Mouse (Mus musculus): ENCODE measurements at regions not wholly inside any gene's neighbourhood (a gene's known extent, or its start where the extent isn't known, plus 50 kb on each side); places are given as distances from the start of the nearest gene placed in this dataset.

DNA sequence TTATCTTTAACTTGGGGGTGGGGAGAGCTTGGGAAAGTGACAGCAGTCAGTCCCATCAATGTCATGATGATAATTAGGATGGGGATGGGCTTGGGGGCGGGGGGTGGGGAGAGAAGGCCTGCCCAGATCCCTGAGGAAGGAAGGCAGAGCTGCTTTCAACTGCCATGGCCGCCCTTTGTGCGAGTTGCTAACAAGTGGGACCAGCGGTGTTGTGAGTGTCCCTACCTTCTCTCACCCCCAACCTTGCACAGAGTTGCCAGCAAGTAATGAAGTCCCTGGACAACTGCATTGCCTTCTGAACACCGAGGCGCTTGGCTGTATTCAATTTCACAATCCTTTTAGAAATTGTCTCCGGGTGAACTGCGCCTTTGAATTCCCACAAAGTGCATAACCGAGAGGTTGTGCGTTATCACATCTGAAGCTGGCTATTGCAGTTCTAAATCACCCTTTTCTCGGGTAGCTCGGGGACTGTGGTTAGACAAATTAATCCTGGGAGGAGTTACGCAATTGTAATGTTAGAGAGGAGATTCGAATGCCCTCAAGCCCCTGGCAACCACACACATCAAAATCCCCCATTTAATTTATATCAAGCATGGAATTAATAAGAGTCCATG is 257.9 kb upstream of the Daam1 start:
- DNase-seq (ENCODE audit: low spot score) = no peak

- DNase-seq (ENCODE audit: low spot score) = no peak
Observed at GRCm38 (mm10) chr12:71573456-71573855, 257.4 kb upstream of the Daam1 start.

DNA sequence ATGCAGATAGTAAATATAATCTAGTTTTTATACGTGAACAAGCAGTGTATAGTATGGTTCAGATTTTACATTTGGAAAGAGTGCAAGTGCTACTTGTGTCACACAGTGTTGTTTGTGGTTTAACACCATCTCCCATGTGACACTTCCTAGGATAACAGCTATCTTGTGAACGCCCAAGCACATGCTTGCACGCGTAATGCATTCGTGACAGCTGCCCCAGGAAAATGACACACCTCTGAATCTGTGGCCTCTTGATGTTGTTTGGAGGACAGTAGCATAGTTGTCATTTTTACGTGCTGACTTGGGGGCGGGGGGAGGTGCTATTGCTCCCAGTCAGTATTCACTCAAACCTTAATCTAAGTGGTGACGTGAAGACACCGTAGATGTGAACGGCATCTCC is 256.2 kb upstream of the Daam1 start:
- DNase-seq (ENCODE audit: low spot score) = no peak

- no peak for DNase-seq (ENCODE audit: low spot score)
Observed at GRCm38 (mm10) chr12:71577349-71577748, 253.5 kb upstream of the Daam1 start.

GRCm38 (mm10) chr12:71578006-71578405 is 252.9 kb upstream of the Daam1 start:
- no peak for DNase-seq (ENCODE audit: low spot score)

DNA sequence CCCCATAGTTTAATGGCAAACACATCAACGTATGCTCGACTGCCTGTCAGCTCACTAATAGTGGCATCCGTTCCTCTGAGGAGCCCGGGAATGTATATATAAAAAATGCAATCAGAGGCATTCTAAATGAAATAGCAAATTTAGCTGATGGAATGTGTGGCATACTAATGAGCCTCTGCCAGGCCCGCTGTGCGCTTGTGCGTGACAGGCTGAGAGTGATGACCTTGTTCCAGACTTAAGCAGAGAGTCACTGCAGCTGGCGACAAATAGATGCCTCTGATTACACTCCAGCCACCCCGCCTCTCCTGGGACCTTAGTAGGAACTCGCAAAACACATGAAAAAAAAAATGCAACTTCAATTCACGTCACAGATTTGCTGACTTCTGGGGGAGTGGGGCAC is 252.0 kb upstream of the Daam1 start:
- DNase-seq (ENCODE audit: low spot score) = no peak

GRCm38 (mm10) chr12:71580532-71581290 is 250.2 kb upstream of the Daam1 start:
- no peak for DNase-seq (ENCODE audit: low spot score)

DNA sequence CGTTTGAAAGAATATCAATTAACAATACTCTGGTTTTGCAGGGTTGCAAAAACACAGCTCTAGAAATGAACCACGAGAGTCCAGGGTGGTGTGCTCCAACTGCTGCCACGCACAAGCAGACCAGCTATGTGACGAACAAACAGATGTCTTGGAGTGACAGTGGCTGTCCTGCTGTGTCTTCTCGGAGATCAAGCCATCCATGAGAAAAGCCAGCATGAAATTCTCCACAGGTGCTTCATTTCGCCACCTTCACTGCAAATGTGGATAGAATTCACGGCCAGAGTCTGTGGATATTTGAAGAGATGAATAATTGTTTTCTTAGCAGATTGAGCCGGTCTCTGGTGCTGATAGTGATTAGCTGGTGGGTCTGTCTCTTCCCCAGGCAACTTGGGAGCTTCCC is 246.3 kb upstream of the Daam1 start:
- DNase-seq (ENCODE audit: low spot score) = no peak

DNA sequence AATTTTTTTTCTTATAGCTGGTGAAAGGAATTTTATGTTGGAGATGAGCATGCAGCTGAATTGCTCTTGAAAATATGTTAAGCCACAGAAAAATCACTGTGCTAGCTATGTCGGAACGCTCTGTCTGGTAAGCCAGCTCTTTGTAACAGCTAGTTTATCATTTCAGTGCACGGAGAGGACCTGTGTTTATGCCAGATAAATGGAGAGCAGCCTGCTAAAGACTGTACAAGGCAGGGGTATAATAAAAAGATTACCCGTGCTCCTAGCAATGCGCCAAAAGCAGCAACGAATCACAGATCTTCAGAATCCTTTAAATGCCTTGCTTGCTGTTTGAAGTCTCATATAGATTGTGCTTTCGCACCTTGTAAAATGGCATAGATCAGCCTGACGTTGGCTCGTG is 232.2 kb upstream of the Daam1 start:
- no peak for DNase-seq (ENCODE audit: low spot score)

DNA sequence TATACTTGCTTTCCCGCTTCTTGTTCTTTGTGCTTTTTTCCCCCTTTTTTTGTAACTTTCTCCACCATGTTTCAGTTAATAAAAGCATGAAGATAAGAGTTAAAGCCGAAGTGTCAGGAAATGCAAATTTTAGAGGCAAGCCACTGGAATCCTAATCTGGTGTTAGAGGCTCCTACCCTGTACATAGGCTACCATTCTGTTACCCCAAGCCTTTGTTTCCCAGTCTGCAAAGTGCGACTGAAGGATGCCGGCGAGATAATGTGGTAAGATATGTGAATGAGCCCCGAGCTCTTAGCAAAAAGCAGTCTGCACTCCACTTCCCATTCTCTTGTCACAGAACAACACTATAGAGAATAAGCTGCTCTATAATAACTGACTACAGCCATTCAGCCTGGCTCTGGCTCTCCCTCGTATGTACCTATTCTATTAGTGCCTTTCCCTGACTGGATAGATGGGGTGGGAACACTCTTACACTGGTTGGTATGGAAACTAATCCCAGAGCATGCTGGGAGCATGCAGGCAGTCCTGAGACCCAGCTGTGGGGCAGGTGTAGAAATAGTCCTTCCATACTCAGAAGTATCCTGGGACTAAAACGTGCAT is 229.7 kb upstream of the Daam1 start:
- DNase-seq (ENCODE audit: low spot score) = no peak

GRCm38 (mm10) chr12:71603136-71603535 is 227.7 kb upstream of the Daam1 start:
- no peak for DNase-seq (ENCODE audit: low spot score)

DNA sequence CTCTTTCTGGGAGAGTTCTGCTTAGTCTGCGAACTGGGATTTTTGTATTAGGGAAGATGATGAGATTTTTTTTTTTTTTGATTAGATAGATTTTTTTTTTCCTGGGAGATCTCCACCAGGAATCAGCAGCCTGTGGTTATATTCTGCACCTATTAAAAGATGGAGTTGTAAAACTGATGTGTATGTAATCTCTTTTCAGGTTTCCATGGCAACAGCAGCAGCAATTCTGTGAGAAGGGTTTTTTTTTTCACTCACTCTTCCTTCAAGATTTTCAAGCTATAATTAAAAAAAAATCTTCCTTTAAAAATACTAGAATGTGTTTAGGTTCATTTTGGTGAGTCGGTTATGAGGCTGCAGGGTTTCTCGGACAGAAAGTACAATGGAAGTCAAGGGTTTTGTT is 224.5 kb upstream of the Daam1 start:
- no peak for DNase-seq (ENCODE audit: low spot score)

DNA sequence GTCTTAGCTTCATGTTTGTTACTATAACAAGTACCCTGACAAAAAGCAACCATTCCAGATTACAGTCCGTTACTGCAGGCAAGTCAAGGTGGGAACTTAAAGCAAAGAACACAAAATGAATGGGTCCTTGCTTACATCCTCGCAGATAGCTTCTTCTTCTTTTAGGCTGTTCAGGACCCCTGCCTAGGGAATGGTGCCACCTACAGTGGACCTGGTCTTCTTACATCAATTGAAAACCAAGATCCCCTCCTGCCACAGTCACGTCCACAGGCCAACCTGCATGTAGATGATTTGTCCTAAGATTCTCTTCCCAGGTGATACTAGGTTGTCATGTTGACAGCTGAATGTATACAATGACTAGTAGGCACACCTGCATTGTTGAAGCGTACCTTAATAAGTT is 222.9 kb upstream of the Daam1 start:
- DNase-seq (ENCODE audit: low spot score) = no peak

GRCm38 (mm10) chr12:71613326-71613725 is 217.6 kb upstream of the Daam1 start:
- DNase-seq (ENCODE audit: low spot score) = no peak

GRCm38 (mm10) chr12:71614945-71615344 is 215.9 kb upstream of the Daam1 start:
- DNase-seq (ENCODE audit: low spot score) = no peak

DNA sequence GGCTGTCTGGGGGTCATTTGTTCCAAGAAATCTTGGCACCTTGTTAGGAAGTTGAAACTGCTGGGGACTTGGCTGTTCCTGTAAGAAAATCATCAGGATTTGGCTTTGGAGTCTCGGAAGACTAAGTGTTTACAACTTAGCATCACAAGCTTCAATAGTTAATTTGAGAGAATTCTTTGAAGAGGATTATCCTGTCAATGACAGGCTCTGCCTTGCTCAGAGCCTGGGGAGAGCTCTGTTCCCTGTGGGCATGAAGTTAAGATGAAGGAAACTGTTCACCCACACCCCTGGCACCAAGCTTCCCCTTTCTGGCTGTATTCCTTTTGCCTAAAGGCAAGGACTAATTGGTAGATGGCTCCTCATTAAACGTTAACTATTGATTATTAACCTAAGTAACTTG is 215.5 kb upstream of the Daam1 start:
- no peak for DNase-seq (ENCODE audit: low spot score)

- no peak for DNase-seq (ENCODE audit: low spot score)
Observed at GRCm38 (mm10) chr12:71616121-71616520, 214.8 kb upstream of the Daam1 start.

GRCm38 (mm10) chr12:71618466-71618865 is 212.4 kb upstream of the Daam1 start:
- DNase-seq (ENCODE audit: low spot score) = no peak

- no peak for DNase-seq (ENCODE audit: low spot score)
Observed at GRCm38 (mm10) chr12:71618956-71619355, 211.9 kb upstream of the Daam1 start.

- DNase-seq (ENCODE audit: low spot score) = no peak
Observed at GRCm38 (mm10) chr12:71619561-71619960, 211.3 kb upstream of the Daam1 start.

DNA sequence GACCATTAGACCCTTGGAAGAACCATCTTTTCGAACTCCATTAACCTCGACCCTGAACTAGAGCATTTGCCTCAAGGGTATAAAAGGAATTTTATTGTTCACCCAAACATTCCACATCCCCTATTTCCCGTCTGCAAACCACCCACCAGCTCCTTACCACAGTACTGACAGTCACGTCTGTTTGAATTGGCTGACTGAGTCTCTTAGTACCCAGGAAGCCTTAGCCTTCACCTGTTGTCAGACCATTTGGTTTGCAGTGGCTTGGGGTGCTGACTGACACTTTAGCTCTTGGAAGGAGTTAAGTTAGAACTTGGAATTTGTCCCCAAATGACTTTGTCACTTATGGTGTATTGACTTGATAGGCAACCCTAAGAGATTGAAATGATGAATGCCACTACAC is 209.3 kb upstream of the Daam1 start:
- no peak for DNase-seq (ENCODE audit: low spot score)

- no peak for DNase-seq (ENCODE audit: low spot score)
Observed at GRCm38 (mm10) chr12:71622761-71623160, 208.1 kb upstream of the Daam1 start.

- no peak for DNase-seq (ENCODE audit: low spot score)
Observed at GRCm38 (mm10) chr12:71623271-71623670, 207.6 kb upstream of the Daam1 start.

- DNase-seq (ENCODE audit: low spot score) = no peak
Observed at GRCm38 (mm10) chr12:71624076-71624475, 206.8 kb upstream of the Daam1 start.

All from ovary, postnatal 10 days (tissue).